Mouse (Mus musculus) lung, embryonic 14.5 days (tissue): ENCODE results near the gene Nmnat2. TPM values are rescaled to one million over a fixed set of nuclear protein-coding genes. Genes with fewer than 3 reads are reported as not detected.

Source experiments
- ATAC-seq: fragments of 200-750 bp; cut with Nextera tagmentation; 2 replicates; pipeline ENCODE4 v1.8.0; 2017; ENCODE audit warnings: mild to moderate bottlenecking, moderate TSS enrichment, moderate library complexity; ENCODE audit not compliant: insufficient read depth
- DNase-seq: peaks from one replicate; pipeline ENCODE4 v3.0.0-alpha.2; 2015
- H3K27ac ChIP-seq: fragments of 300-500 bp; sonication (generic); 2 replicates; pipeline ENCODE4 v1.5.1; 2014; ENCODE audit warnings: low read depth, mild to moderate bottlenecking, moderate library complexity
- H3K27me3 ChIP-seq: fragments of 300-500 bp; sonication (generic); 2 replicates; pipeline ENCODE4 v1.6.1; 2014; ENCODE audit warnings: low read length, control low read depth; ENCODE audit not compliant: insufficient read depth
- H3K36me3 ChIP-seq: fragments of 300-500 bp; sonication (generic); 2 replicates; pipeline ENCODE4 v1.6.1; 2014; ENCODE audit warnings: control low read depth; ENCODE audit not compliant: insufficient read depth
- H3K4me1 ChIP-seq: fragments of 300-500 bp; sonication (generic); 2 replicates; pipeline ENCODE4 v1.6.1; 2014; ENCODE audit warnings: antibody characterized with exemption, control low read depth; ENCODE audit not compliant: insufficient read depth
- H3K4me2 ChIP-seq: fragments of 300-500 bp; sonication (generic); 2 replicates; pipeline ENCODE4 v1.6.1; 2014; ENCODE audit warnings: mild to moderate bottlenecking
- H3K4me3 ChIP-seq: fragments of 300-500 bp; sonication (generic); 2 replicates; pipeline ENCODE4 v1.5.1; 2014; ENCODE audit warnings: low read depth, low read length
- H3K9ac ChIP-seq: fragments of 300-500 bp; sonication (generic); 2 replicates; pipeline ENCODE4 v1.6.1; 2014
- H3K9me3 ChIP-seq: fragments of 300-500 bp; sonication (generic); 2 replicates; pipeline ENCODE4 v1.6.1; 2016; ENCODE audit warnings: low read depth, low read length, control low read depth
- CTCF ChIP-seq: IDR thresholded peaks from 2 replicates; pipeline ENCODE4 v1.5.1; 2016; ENCODE audit warnings: antibody characterized with exemption, low read depth
- WGBS: fragments of 180-500 bp; shearing (Covaris S2); extraction: QIAGEN DNeasy Blood & Tissue Kit; methylation state at CpG from one replicate; pipeline ENCODE4 v1.1.7; 2014; 5-methylcytosine and 5-hydroxymethylcytosine counted together
- polyA plus RNA-seq: library from polyadenylated mRNA; unstranded; fragments of >200 nt; fragmentation: Nextera tagmentation; extraction: Ambion mirVana; gene quantifications from 2 replicates; pipeline ENCODE4 v1.2.1, GENCODE M21; 2014

The Nmnat2 gene
- polyA plus RNA-seq, 1 experiment from 2014 or later, result 3.6 TPM

DNA sequence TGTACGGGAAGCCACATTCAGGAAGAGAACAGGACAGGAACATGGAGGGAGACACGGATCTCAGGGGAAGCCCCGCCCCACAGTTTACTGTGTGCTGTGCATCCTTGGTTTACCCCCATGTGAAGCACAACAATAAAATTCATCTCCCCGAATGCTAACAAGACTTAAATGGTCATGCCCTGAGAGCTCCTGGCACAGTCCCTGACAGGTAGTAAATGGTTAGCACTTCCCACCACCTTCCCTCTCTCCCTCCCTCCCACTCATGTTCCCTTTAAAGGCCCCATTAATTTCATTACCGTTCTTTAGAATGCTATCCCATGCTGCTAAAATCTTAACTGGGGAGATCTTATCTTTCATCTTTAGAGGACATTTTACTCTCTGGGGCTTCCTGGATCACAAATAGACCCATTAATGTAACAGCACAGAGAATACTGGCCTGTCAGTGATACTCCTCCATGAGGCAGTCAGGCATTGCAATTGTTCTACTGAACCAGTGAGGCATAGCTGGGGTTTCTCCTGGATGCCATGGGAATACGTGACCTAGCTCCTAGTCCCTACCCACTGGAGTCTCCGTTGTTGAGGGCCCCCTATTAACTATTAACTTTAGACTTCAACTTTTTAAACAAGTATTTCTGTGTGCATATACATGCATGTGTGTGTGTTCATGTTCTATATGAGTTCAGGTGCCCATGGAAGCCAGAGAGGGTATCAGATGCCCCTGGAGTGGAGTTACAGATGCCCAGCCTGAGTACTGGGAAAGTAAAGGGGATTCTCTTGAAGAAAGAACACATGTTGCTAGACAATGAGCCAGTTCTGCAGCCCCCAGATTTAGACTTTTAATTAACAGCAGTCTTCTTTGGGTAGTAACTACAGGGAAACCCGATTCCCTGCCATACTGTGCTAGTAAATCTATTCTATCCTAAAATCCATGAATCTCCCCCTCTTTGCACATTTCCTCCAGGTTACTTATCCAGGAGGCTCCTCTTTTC lies 170.8 kb downstream of the Nmnat2 start:
- Histone ChIP-seq H3K4me3 (no peak overlapping the region), H3K9ac (no peak overlapping the region), H3K27me3 (no peaks in the 10 kb centered on the region), H3K27ac (no peak overlapping the region), H3K4me1 (no peaks in the 10 kb centered on the region), H3K36me3 (no peaks in the 10 kb centered on the region), H3K9me3 (no peaks in the 10 kb centered on the region), H3K4me2 (no peak overlapping the region)
- 74% methylated on average over 8 of the region's 8 CpGs for WGBS
- TF ChIP-seq CTCF, result no peak
- DNase-seq (no peak), ATAC-seq (no peak)

DNA sequence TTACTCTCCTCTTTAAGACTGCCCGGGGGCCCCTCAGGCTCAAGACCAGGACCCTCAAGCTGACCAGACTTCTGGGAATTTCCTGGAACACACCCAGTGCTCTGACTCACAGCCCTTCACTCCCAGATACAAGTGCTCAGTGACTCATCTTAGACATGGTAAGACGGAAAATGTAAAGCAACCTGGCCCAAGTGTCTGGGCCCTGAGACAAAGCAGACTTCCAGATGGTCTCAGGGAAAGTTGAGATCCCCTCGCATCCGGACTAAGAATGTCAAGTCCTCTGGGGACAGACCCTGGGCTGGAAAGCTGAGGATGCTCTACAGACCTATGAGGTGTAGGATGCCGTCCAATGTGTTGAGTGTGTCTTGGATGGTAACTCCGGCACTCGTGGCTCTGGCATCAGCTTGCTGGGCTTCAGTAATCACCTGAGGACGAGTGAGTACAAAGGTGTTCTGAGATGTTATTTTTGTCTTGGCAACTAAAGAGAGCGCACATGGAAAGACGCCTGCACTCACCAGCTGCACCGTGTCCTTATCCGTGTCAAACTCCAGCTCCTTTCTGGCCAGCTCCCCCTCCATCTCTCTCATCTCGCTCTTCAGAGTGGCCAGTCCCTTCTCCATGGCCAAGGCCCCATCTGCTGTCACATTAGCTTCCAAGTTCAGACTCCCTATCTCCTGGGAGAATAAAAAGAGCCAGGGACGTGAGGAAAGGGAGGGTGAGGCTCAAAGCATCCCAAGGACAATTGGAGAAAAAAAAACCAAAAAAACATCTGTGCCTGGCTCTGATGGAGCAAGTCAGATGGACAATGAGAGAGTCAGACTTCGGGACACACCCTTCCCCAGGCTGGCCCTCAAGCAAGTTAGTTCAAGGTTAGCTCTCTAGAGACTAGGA lies 171.9 kb downstream of the Nmnat2 start:
- Histone ChIP-seq H3K27me3 (no peaks in the 10 kb centered on the region), H3K27ac (no peak overlapping the region), H3K4me2 (no peak overlapping the region), H3K4me1 (no peaks in the 10 kb centered on the region), H3K4me3 (no peak overlapping the region), H3K36me3 (no peaks in the 10 kb centered on the region), H3K9me3 (no peaks in the 10 kb centered on the region), H3K9ac (no peak overlapping the region)
- 71% methylated on average over 15 of the region's 15 CpGs for WGBS
- no peak for DNase-seq
- ATAC-seq, result no peak
- no peak for TF ChIP-seq CTCF

DNA sequence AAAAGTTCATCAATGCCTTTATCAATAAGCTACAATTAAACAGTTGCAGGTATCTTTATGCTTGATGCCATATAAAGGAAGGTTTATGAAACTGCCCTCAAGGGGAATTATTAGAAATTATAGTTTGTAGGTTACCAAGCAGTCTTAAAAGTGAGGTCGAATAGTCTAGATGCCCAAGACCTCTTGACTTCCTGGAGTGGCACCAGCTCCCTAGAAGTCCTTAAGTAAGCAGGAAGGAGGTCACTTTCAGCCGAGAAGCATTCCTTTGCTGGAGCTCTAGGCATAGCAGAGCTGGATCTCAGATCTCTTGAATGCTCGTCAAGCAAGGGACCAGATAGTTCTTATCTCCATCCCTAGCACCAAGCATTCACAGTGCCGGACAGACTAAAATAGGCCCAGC lies 172.8 kb downstream of the Nmnat2 start:
- no peak overlapping the region for H3K27ac ChIP-seq
- ATAC-seq (no peak), DNase-seq (no peak)
- H3K36me3 ChIP-seq, result no peaks in the 10 kb centered on the region
- H3K4me1 ChIP-seq, result no peaks in the 10 kb centered on the region
- no peaks in the 10 kb centered on the region for H3K27me3 ChIP-seq
- no peak overlapping the region for H3K9ac ChIP-seq
- WGBS, result 57% methylated on average over 4 of the region's 4 CpGs
- H3K4me2 ChIP-seq, result no peak overlapping the region
- no peaks in the 10 kb centered on the region for H3K9me3 ChIP-seq
- TF ChIP-seq CTCF, result no peak
- H3K4me3 ChIP-seq, result no peak overlapping the region

DNA sequence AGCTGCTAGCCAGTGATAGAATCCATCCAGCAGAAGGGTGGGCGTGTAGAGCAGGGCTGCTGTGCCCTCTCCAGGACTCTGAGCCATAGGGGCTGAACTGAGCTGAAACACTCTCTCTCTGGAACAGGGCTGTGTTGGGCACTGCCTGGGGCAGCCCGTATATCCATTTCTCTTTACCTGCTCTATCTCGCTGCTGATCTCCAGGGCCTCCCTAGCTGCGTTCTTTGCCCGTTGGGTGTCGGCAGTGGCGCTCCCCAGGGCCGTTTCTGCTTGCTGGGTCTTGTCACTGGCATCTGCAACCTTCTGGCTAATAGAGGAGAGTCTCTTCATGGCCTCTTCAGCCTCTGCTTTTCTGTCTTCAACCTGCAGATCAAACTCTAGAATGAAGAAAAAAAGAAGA lies 174.0 kb downstream of the Nmnat2 start:
- 74% methylated on average over 8 of the region's 8 CpGs for WGBS
- TF ChIP-seq CTCF, result no peak
- Histone ChIP-seq H3K9ac (no peak overlapping the region), H3K9me3 (no peaks in the 10 kb centered on the region), H3K27ac (no peak overlapping the region), H3K4me2 (no peak overlapping the region), H3K4me1 (peaks cover 8% of the 10 kb centered on the region), H3K27me3 (no peaks in the 10 kb centered on the region), H3K4me3 (no peak overlapping the region), H3K36me3 (no peaks in the 10 kb centered on the region)
- DNase-seq, result no peak
- ATAC-seq, result no peak

DNA sequence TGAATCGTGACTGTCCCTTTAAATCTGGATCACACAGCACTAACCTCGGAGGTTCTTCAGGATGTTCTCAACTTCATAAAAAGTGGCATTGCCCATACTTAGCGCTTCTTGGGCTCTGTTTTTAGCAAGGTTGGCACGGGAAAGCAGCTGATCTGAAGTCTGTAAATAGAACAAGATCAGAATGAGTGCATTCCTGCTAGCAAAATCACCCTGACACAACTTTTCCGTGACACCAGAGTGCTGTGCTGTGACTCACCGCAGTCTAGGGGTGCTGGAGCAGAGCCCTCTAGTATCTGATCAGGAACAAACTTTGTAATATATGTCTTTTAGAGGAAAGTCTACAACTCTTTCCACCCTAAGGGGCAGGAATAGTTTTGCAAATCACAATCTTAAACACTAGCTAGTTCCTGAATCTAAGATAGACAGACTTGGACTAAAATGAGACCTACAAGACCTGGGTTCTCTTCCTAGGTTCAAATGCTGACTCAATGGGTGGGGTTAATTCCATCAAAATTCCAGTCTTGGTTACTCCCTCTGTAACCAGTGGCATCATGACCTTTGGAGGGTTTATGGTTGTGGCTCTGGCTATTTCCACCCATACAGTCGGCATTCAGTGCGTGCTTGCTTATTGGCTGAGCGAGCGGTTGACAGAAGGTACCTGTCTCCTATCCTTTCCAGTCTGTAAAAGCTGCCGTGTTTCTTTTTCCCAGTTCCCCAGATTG lies 175.4 kb downstream of the Nmnat2 start:
- Histone ChIP-seq H3K4me2 (no peak overlapping the region), H3K27me3 (no peaks in the 10 kb centered on the region), H3K27ac (no peak overlapping the region), H3K4me3 (no peak overlapping the region), H3K36me3 (no peaks in the 10 kb centered on the region), H3K9me3 (no peaks in the 10 kb centered on the region), H3K4me1 (peaks cover 17% of the 10 kb centered on the region), H3K9ac (no peak overlapping the region)
- TF ChIP-seq CTCF, result no peak
- ATAC-seq (no peak), DNase-seq (no peak)
- WGBS, result 77% methylated on average over 11 of the region's 11 CpGs

DNA sequence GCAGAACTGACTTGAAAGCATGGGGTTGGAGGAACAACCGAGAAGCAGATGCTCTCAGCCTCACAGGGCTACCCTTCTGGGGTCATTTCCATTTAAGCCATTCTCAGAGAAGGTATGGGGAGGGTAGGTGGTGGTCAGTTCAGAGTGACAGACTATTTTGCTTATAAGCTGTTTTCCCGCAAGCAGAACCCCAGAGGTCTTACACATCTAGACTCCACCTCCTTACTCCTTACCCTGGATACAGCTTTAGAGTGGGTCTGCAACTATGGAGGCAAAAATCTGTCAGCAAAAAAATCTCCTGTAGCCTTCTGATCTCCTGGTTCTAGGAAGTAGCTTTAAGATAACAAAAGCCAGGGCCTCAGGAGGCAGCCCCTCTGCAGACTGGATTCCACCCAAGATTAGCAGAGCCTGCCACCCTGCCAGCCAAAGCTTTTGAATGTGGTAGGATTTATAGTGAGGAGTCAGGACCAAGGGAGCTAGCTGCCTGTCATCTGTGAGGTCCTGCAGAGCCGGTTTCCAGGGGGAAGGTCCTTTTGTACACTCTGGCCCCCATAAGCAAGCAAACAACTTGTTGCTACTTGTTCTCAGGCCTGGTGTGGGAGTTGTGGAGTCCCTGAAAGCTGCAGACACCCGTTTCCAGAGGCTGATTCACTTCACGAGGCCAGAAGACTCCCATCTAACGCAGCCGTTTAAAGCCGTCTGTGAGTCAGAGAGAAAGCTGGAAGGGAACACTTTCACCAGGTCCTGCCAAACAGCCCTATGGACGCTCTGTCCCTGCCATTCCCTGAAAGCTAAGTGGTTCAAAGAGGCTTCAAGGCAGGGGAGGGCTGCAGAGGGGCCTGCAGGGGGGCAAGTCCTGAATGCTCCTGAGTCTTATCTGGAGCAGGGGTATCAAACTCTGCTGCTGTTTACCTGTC lies 179.3 kb downstream of the Nmnat2 start:
- H3K9ac ChIP-seq, result peak overlapping the region; percentile 30
- peak; percentile 63 for DNase-seq
- H3K4me1 ChIP-seq, result peaks cover 24% of the 10 kb centered on the region
- no peak for TF ChIP-seq CTCF
- 0 out of 2 replicates have a peak overlapping the region, but pooled peaks have one; percentile 12 for H3K4me2 ChIP-seq
- H3K9me3 ChIP-seq, result no peaks in the 10 kb centered on the region
- H3K4me3 ChIP-seq, result no peak overlapping the region
- ATAC-seq, result peak; percentile 62
- no peaks in the 10 kb centered on the region for H3K36me3 ChIP-seq
- 13% methylated on average over 9 of the region's 9 CpGs for WGBS
- no peaks in the 10 kb centered on the region for H3K27me3 ChIP-seq
- peak overlapping the region; percentile 93 for H3K27ac ChIP-seq
